Mouse (Mus musculus): ENCODE data around the gene Dnal4. TPM values are rescaled to one million over a fixed set of nuclear protein-coding genes. Genes with fewer than 3 reads are reported as not detected.

The Dnal4 gene
- polyA plus RNA-seq, 1 experiment = 66.8 TPM

DNA sequence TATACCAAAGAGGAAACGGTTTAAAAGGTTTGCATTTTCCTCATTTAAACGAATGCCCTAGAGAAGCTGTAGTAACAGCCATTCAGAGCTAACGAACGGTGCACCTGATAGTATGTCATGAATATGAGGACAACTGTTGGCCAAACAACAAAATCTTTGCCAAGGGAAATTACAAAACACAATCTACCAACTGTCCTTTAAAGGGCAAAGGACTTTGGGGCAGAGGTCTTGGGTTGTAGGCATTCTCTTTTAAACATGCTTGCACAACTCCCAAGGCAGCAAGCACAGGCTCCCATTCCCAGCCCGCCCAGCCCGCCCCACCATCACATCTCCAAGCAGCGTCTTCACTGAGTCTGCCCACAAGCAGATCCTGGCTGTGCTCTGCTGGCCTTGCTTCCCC lies 46.1 kb downstream of the Dnal4 start:
- Histone ChIP-seq H3K4me3 (no peak overlapping the region), H3K4me2 (ENCODE audit: low read depth) (no peak overlapping the region), H3K36me3 (ENCODE audit: control insufficient read depth, insufficient read depth) (peaks cover 56% of the 10 kb centered on the region), H3ac (ENCODE audit: control insufficient read depth, insufficient read length) (no peak overlapping the region), H3K27me3 (ENCODE audit: control insufficient read depth, insufficient read depth, insufficient read length) (no peaks in the 10 kb centered on the region), H3K79me2 (ENCODE audit: control insufficient read depth, insufficient read depth) (no peaks in the 10 kb centered on the region)
- TF ChIP-seq TCF12 (IDR thresholded peaks at IDR 0.05; ENCODE audit: insufficient read depth, poor library complexity, severe bottlenecking) = no peak
- TF ChIP-seq E2F4 (IDR thresholded peaks at IDR 0.05; ENCODE audit: insufficient read depth) = no peak
- no peak for TF ChIP-seq MAX (IDR thresholded peaks at IDR 0.05; ENCODE audit: low read depth)
- no peak for TF ChIP-seq SRF (IDR thresholded peaks at IDR 0.05; ENCODE audit: control insufficient read depth, insufficient read length, low read depth)
- no peak for TF ChIP-seq MYOD1 (IDR thresholded peaks at IDR 0.05; ENCODE audit: control insufficient read depth in 1 of 3, insufficient read length in 2 of 3, low read depth in 2 of 3)
- no peak for TF ChIP-seq TCF3 (IDR thresholded peaks at IDR 0.05; ENCODE audit: insufficient read length, low read depth)
- TF ChIP-seq USF1 (IDR thresholded peaks at IDR 0.05; ENCODE audit: low read depth) = no peak
- TF ChIP-seq CEBPB (IDR thresholded peaks at IDR 0.05; ENCODE audit: insufficient read depth, poor library complexity, severe bottlenecking) = no peak
- no peak for TF ChIP-seq REST (IDR thresholded peaks at IDR 0.05; ENCODE audit: insufficient read depth, insufficient read length)
- TF ChIP-seq POLR2AphosphoS2 (IDR thresholded peaks at IDR 0.05; ENCODE audit: insufficient read length, low read depth) = no peak
- no peak for TF ChIP-seq POLR2A (IDR thresholded peaks at IDR 0.05; ENCODE audit: insufficient read length, low read depth)
- no peak for TF ChIP-seq MYOG (IDR thresholded peaks at IDR 0.05; ENCODE audit: control insufficient read depth in 1 of 3, insufficient read depth in 1 of 3, insufficient read length in 2 of 3, low read depth in 2 of 3)

DNA sequence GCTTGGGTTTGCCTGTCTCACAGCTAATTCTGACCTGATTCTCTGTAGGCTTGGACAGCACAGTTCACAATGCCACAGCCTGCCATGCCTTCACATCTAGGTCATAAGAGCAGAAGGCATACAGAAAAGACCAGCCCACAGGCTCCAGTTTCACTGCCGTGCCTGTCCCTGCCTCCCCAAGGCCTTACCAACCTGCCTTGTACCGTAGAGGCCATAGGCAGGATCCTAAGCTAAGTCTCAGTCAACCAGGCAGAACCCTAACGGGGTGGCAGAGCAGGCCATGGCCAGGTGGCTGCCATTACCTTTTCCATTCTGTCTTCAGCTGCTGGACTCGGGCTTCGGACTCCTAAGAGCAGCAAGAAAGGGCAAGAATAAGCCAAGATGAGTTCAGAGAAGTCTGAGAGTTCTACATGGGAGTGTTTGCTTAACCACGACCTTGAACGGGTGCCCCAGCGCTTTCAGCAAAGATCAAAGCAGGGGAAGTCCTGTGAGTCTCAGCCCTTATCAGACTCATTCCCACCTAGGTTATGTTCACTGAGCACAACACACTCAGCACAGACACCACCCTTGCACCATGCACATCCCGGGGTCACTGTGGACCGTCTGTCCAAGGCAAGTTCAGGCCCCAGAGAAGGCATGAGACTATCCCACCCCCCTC lies 48.8 kb downstream of the Dnal4 start:
- H3K4me3 ChIP-seq = no peak overlapping the region

DNA sequence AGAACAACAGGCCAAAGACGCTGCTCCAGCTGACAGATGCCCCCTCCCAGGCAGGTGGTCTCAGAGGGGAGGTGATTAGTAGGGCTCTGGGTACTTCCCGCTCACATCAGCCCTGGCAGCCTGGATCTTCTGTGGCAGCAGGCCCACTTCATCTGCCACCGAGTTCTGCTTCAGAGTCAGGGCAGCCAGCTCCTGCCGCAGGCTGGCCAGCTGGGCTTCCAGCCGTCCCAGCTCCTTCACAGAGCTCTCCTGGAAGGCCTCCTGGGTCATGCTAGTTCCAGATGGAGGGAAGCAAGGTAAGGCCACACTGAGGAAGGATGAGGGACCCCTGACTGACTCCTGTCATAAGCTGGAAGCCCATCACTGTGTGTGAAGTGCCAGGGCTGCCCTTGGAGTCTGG lies 49.3 kb downstream of the Dnal4 start:
- Histone ChIP-seq H3K79me2 (ENCODE audit: control insufficient read depth, insufficient read depth) (no peaks in the 10 kb centered on the region), H3ac (ENCODE audit: control insufficient read depth, insufficient read length) (no peak overlapping the region), H3K4me3 (no peak overlapping the region), H3K36me3 (ENCODE audit: control insufficient read depth, insufficient read depth) (peaks cover 54% of the 10 kb centered on the region), H3K27me3 (ENCODE audit: control insufficient read depth, insufficient read depth, insufficient read length) (no peaks in the 10 kb centered on the region), H3K4me2 (ENCODE audit: low read depth) (no peak overlapping the region)
- TF ChIP-seq MAX (IDR thresholded peaks at IDR 0.05; ENCODE audit: low read depth) = no peak
- no peak for TF ChIP-seq SRF (IDR thresholded peaks at IDR 0.05; ENCODE audit: control insufficient read depth, insufficient read length, low read depth)
- TF ChIP-seq MYOG (IDR thresholded peaks at IDR 0.05; ENCODE audit: control insufficient read depth in 1 of 3, insufficient read depth in 1 of 3, insufficient read length in 2 of 3, low read depth in 2 of 3) = no peak
- no peak for TF ChIP-seq TCF12 (IDR thresholded peaks at IDR 0.05; ENCODE audit: insufficient read depth, poor library complexity, severe bottlenecking)
- TF ChIP-seq USF1 (IDR thresholded peaks at IDR 0.05; ENCODE audit: low read depth) = no peak
- TF ChIP-seq REST (IDR thresholded peaks at IDR 0.05; ENCODE audit: insufficient read depth, insufficient read length) = no peak
- TF ChIP-seq POLR2AphosphoS2 (IDR thresholded peaks at IDR 0.05; ENCODE audit: insufficient read length, low read depth) = no peak
- no peak for TF ChIP-seq CEBPB (IDR thresholded peaks at IDR 0.05; ENCODE audit: insufficient read depth, poor library complexity, severe bottlenecking)
- no peak for TF ChIP-seq MYOD1 (IDR thresholded peaks at IDR 0.05; ENCODE audit: control insufficient read depth in 1 of 3, insufficient read length in 2 of 3, low read depth in 2 of 3)
- no peak for TF ChIP-seq E2F4 (IDR thresholded peaks at IDR 0.05; ENCODE audit: insufficient read depth)
- no peak for TF ChIP-seq TCF3 (IDR thresholded peaks at IDR 0.05; ENCODE audit: insufficient read length, low read depth)

More for the DNA sequence above, 48.8 kb downstream of the Dnal4 start:
- Histone ChIP-seq H3ac (ENCODE audit: control insufficient read depth, insufficient read length) (no peak overlapping the region), H3K79me2 (ENCODE audit: control insufficient read depth, insufficient read depth) (no peaks in the 10 kb centered on the region), H3K4me2 (ENCODE audit: low read depth) (no peak overlapping the region), H3K36me3 (ENCODE audit: control insufficient read depth, insufficient read depth) (peaks cover 56% of the 10 kb centered on the region), H3K27me3 (ENCODE audit: control insufficient read depth, insufficient read depth, insufficient read length) (no peaks in the 10 kb centered on the region)
- TF ChIP-seq TCF12 (IDR thresholded peaks at IDR 0.05; ENCODE audit: insufficient read depth, poor library complexity, severe bottlenecking) (no peak), E2F4 (IDR thresholded peaks at IDR 0.05; ENCODE audit: insufficient read depth) (no peak), CEBPB (IDR thresholded peaks at IDR 0.05; ENCODE audit: insufficient read depth, poor library complexity, severe bottlenecking) (no peak), MAX (IDR thresholded peaks at IDR 0.05; ENCODE audit: low read depth) (no peak)

DNA sequence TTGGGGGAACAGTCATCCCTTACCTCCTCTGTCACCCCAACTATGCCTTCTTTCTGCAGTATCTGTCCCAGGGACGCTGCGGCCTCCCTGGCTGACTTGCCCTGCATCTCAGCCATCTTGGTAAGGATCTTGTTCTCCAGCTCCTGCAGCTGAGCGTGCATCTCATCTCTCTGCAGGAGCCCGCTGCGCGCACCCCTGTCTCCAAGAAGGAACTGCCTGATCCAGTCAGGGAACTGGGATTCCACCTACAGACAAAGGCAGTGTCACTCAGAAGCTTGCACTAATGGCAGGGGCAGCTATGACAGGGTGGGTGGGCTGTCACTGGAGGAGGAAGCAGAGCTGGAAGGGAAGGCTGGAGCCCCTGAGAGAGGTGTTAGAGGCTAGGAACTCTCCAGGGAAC lies 49.8 kb downstream of the Dnal4 start:
- H3K27me3 ChIP-seq (ENCODE audit: control insufficient read depth, insufficient read depth, insufficient read length) = no peaks in the 10 kb centered on the region
- H3ac ChIP-seq (ENCODE audit: control insufficient read depth, insufficient read length) = no peak overlapping the region
- H3K4me2 ChIP-seq (ENCODE audit: low read depth) = no peak overlapping the region
- no peak overlapping the region for H3K4me3 ChIP-seq
- peaks cover 49% of the 10 kb centered on the region for H3K36me3 ChIP-seq (ENCODE audit: control insufficient read depth, insufficient read depth)
- TF ChIP-seq MAX (IDR thresholded peaks at IDR 0.05; ENCODE audit: low read depth) (no peak), POLR2AphosphoS2 (IDR thresholded peaks at IDR 0.05; ENCODE audit: insufficient read length, low read depth) (no peak), POLR2A (IDR thresholded peaks at IDR 0.05; ENCODE audit: insufficient read length, low read depth) (peak; percentile 15), SRF (IDR thresholded peaks at IDR 0.05; ENCODE audit: control insufficient read depth, insufficient read length, low read depth) (no peak), USF1 (IDR thresholded peaks at IDR 0.05; ENCODE audit: low read depth) (no peak), MYOD1 (IDR thresholded peaks at IDR 0.05; ENCODE audit: control insufficient read depth in 1 of 3, insufficient read length in 2 of 3, low read depth in 2 of 3) (no peak)
- no peaks in the 10 kb centered on the region for H3K79me2 ChIP-seq (ENCODE audit: control insufficient read depth, insufficient read depth)

DNA sequence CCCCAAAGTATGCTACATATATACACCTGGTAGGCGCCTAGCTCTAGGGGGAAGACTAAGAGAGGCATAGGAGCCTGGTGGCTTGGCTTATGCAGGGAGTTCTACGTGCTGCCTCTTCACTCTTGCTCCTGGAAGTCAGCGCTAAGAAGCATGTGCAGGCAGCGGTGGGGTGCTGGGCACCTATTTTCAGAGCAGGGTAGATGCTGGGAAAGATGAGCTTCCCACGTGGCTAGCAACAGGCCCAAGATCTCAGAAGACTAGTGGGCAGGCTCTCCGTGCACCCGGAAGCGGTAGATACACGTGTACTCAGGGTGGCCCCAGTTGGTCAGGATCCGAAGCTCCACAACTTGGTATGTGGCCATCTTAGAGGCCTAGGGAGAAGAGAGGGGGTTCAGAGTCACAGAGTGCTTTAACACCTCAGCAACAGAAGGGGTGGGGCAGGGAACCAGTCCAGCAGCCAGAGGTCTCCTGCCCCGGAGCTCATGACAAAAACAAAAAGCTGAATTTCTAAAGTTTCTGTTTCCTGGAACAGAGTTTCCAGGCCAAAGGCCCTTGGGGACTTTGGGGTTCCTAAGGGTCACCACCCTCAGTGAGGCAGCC lies 52.4 kb downstream of the Dnal4 start:
- Histone ChIP-seq H3K27me3 (ENCODE audit: control insufficient read depth, insufficient read depth, insufficient read length) (no peaks in the 10 kb centered on the region), H3K79me2 (ENCODE audit: control insufficient read depth, insufficient read depth) (no peaks in the 10 kb centered on the region), H3K4me2 (ENCODE audit: low read depth) (no peak overlapping the region), H3K4me3 (no peak overlapping the region), H3ac (ENCODE audit: control insufficient read depth, insufficient read length) (no peak overlapping the region), H3K36me3 (ENCODE audit: control insufficient read depth, insufficient read depth) (peaks cover 34% of the 10 kb centered on the region)
- TF ChIP-seq POLR2AphosphoS2 (IDR thresholded peaks at IDR 0.05; ENCODE audit: insufficient read length, low read depth) (no peak), MYOD1 (IDR thresholded peaks at IDR 0.05; ENCODE audit: control insufficient read depth in 1 of 3, insufficient read length in 2 of 3, low read depth in 2 of 3) (no peak), TCF12 (IDR thresholded peaks at IDR 0.05; ENCODE audit: insufficient read depth, poor library complexity, severe bottlenecking) (no peak), SRF (IDR thresholded peaks at IDR 0.05; ENCODE audit: control insufficient read depth, insufficient read length, low read depth) (no peak), POLR2A (IDR thresholded peaks at IDR 0.05; ENCODE audit: insufficient read length, low read depth) (no peak), TCF3 (IDR thresholded peaks at IDR 0.05; ENCODE audit: insufficient read length, low read depth) (no peak), USF1 (IDR thresholded peaks at IDR 0.05; ENCODE audit: low read depth) (no peak), MAX (IDR thresholded peaks at IDR 0.05; ENCODE audit: low read depth) (no peak), CEBPB (IDR thresholded peaks at IDR 0.05; ENCODE audit: insufficient read depth, poor library complexity, severe bottlenecking) (no peak), E2F4 (IDR thresholded peaks at IDR 0.05; ENCODE audit: insufficient read depth) (no peak), MYOG (IDR thresholded peaks at IDR 0.05; ENCODE audit: control insufficient read depth in 1 of 3, insufficient read depth in 1 of 3, insufficient read length in 2 of 3, low read depth in 2 of 3) (no peak), REST (IDR thresholded peaks at IDR 0.05; ENCODE audit: insufficient read depth, insufficient read length) (no peak)

Data from myocyte (in vitro differentiated cells).